Mouse (Mus musculus) forebrain, embryonic 15.5 days (tissue): Measurements from ENCODE around the gene Brd2. TPM values are rescaled to one million over a fixed set of nuclear protein-coding genes. Genes with fewer than 3 reads are reported as not detected.

Source experiments
- ATAC-seq: fragments of 200-750 bp; cut with Nextera tagmentation; replicated peaks from 2 replicates; pipeline ENCODE4 v1.8.0; 2017; ENCODE audit warnings: mild to moderate bottlenecking, moderate TSS enrichment, moderate library complexity
- H3K27ac ChIP-seq: fragments of 300-500 bp; sonication (generic); replicated peaks from 2 replicates; pipeline ENCODE4 v1.5.1; 2015; ENCODE audit warnings: mild to moderate bottlenecking, inconsistent platforms
- H3K27me3 ChIP-seq: fragments of 300-500 bp; sonication (generic); 2 replicates; pipeline ENCODE4 v1.6.1; 2015; ENCODE audit warnings: inconsistent platforms
- H3K36me3 ChIP-seq: fragments of 300-500 bp; sonication (generic); 2 replicates; pipeline ENCODE4 v1.6.1; 2015; ENCODE audit warnings: mild to moderate bottlenecking, inconsistent platforms
- H3K4me1 ChIP-seq: fragments of 300-500 bp; sonication (generic); 2 replicates; pipeline ENCODE4 v1.6.1; 2015; ENCODE audit warnings: inconsistent platforms
- H3K4me2 ChIP-seq: fragments of 300-500 bp; sonication (generic); replicated peaks from 2 replicates; pipeline ENCODE4 v1.6.1; 2015; ENCODE audit warnings: mild to moderate bottlenecking, inconsistent platforms
- H3K4me3 ChIP-seq: fragments of 300-500 bp; sonication (generic); 2 replicates; pipeline ENCODE4 v1.5.1; 2015; ENCODE audit warnings: mild to moderate bottlenecking, inconsistent platforms
- H3K9ac ChIP-seq: fragments of 300-500 bp; sonication (generic); replicated peaks from 2 replicates; pipeline ENCODE4 v1.6.1; 2015; ENCODE audit warnings: mild to moderate bottlenecking, inconsistent platforms
- H3K9me3 ChIP-seq: fragments of 300-500 bp; sonication (generic); 2 replicates; pipeline ENCODE4 v1.6.1; 2016; ENCODE audit warnings: inconsistent platforms
- WGBS: fragments of 180-500 bp; shearing (Covaris S2); methylation state at CpG from one replicate; pipeline ENCODE4 v1.1.7; 2015; ENCODE audit warnings: mixed read lengths; 5-methylcytosine and 5-hydroxymethylcytosine counted together
- polyA plus RNA-seq: library from polyadenylated mRNA; unstranded; fragments of >200 nt; fragmentation: Nextera tagmentation; extraction: Ambion mirVana; gene quantifications from 2 replicates; pipeline ENCODE4 v1.2.1, GENCODE M21; 2015

Brd2 gene
- polyA plus RNA-seq, 1 experiment from 2014 or later: 133 TPM

GRCm38 (mm10) chr17:34119249-34120179 lies 2.9 kb downstream of the Brd2 start, which contains the start of gene H2-DMa:
H2-DMa (plus strand) TSS chr17:34119541.
- Histone ChIP-seq H3K9me3 (no peaks in the 10 kb centered on the region), H3K36me3 (peaks cover 20% of the 10 kb centered on the region), H3K27me3 (no peaks in the 10 kb centered on the region), H3K4me3 (peak within 1 kb of the TSS; percentile 90), H3K9ac (peak within 1 kb of the TSS; percentile 98), H3K27ac (peak within 1 kb of the TSS; percentile 100), H3K4me1 (peaks cover 37% of the 10 kb centered on the region), H3K4me2 (peak within 1 kb of the TSS; percentile 80)
- WGBS: under 1% methylated on average over 95 of the region's 96 CpGs
- ATAC-seq: peak; percentile 79

GRCm38 (mm10) chr17:34118873-34119248 lies 3.6 kb downstream of the Brd2 start:
- Histone ChIP-seq H3K4me3 (peak overlapping the region; percentile 90), H3K4me2 (peak overlapping the region; percentile 80), H3K27me3 (no peaks in the 10 kb centered on the region), H3K9ac (peak overlapping the region; percentile 73), H3K27ac (peak overlapping the region; percentile 100), H3K36me3 (peaks cover 26% of the 10 kb centered on the region), H3K4me1 (peaks cover 32% of the 10 kb centered on the region), H3K9me3 (no peaks in the 10 kb centered on the region)
- WGBS: 0% methylated on average over 38 of the region's 38 CpGs
- no peak; the same call in 1 of the 2 replicates for ATAC-seq

GRCm38 (mm10) chr17:34118113-34118872 lies 4.1 kb downstream of the Brd2 start:
- H3K27me3 ChIP-seq: no peaks in the 10 kb centered on the region
- H3K27ac ChIP-seq: peak overlapping the region; percentile 100
- H3K4me2 ChIP-seq: peak overlapping the region; percentile 80
- H3K4me3 ChIP-seq: peak overlapping the region; percentile 90
- peaks cover 26% of the 10 kb centered on the region for H3K4me1 ChIP-seq
- H3K9ac ChIP-seq: peak overlapping the region; percentile 73
- under 1% methylated on average over 57 of the region's 67 CpGs for WGBS
- H3K36me3 ChIP-seq: peaks cover 32% of the 10 kb centered on the region
- ATAC-seq: no peak
- no peaks in the 10 kb centered on the region for H3K9me3 ChIP-seq

GRCm38 (mm10) chr17:34117421-34118112 lies 4.9 kb downstream of the Brd2 start:
- H3K9ac ChIP-seq: peak overlapping the region; percentile 73
- H3K9me3 ChIP-seq: no peaks in the 10 kb centered on the region
- peaks cover 23% of the 10 kb centered on the region for H3K4me1 ChIP-seq
- peak overlapping the region; percentile 100; the same call in 1 of the 2 replicates for H3K27ac ChIP-seq
- no peak for ATAC-seq
- no peaks in the 10 kb centered on the region for H3K27me3 ChIP-seq
- whole genome bisulfite sequencing: under 1% methylated on average over 5 of the region's 5 CpGs
- H3K4me2 ChIP-seq: peak overlapping the region; percentile 80
- H3K36me3 ChIP-seq: peaks cover 39% of the 10 kb centered on the region
- peak overlapping the region; percentile 90 for H3K4me3 ChIP-seq

GRCm38 (mm10) chr17:34116736-34117370 lies 5.6 kb downstream of the Brd2 start:
- Histone ChIP-seq H3K27ac (no peak overlapping the region), H3K36me3 (peaks cover 46% of the 10 kb centered on the region), H3K4me2 (peak overlapping the region; percentile 80), H3K4me3 (peak overlapping the region; percentile 90), H3K9ac (peak overlapping the region; percentile 41), H3K9me3 (no peaks in the 10 kb centered on the region), H3K4me1 (peaks cover 23% of the 10 kb centered on the region), H3K27me3 (no peaks in the 10 kb centered on the region)
- 26% methylated on average over 7 of the region's 7 CpGs for WGBS
- ATAC-seq: no peak

DNA sequence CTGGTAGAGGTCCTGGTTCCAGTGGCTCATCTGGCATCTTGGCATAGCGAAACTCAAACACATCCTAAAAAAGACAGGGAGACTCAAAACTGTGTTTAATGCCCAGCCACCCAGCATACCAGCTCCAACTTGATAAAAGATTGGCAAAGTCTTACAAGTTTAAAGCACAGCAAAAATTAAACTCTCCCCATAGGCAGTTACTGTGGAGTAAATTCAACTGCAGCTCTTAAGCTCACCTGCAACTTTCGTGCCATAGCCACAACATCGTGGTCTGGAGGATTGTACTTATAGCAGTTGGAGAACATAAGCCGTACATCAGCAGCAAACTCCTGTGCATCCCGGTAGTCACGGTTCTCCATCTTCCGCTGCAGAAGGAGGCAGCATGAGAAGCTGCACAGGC lies 8.3 kb downstream of the Brd2 start:
- Histone ChIP-seq H3K9ac (no peak overlapping the region), H3K4me3 (no peak overlapping the region), H3K27me3 (no peaks in the 10 kb centered on the region), H3K27ac (no peak overlapping the region), H3K9me3 (no peaks in the 10 kb centered on the region), H3K36me3 (peaks cover 69% of the 10 kb centered on the region), H3K4me1 (peaks cover 34% of the 10 kb centered on the region), H3K4me2 (no peak overlapping the region)
- 90% methylated on average over 7 of the region's 7 CpGs for WGBS
- no peak for ATAC-seq

- Histone ChIP-seq H3K27me3 (no peaks in the 10 kb centered on the region), H3K9ac (no peak overlapping the region), H3K27ac (peak overlapping the region; percentile 49), H3K4me2 (no peak overlapping the region), H3K4me3 (no peak overlapping the region), H3K4me1 (peaks cover 11% of the 10 kb centered on the region), H3K36me3 (peaks cover 59% of the 10 kb centered on the region), H3K9me3 (no peaks in the 10 kb centered on the region)
- WGBS: 54% methylated on average over 8 of the region's 8 CpGs
- ATAC-seq: no peak
Observed at GRCm38 (mm10) chr17:34110309-34110708, 12.1 kb downstream of the Brd2 start.

GRCm38 (mm10) chr17:34109806-34110195 lies 12.6 kb downstream of the Brd2 start:
- no peak overlapping the region for H3K4me2 ChIP-seq
- peak; percentile 21; the same call in 1 of the 2 replicates for ATAC-seq
- H3K4me1 ChIP-seq: peaks cover 11% of the 10 kb centered on the region
- WGBS: 69% methylated on average over 3 of the region's 3 CpGs
- no peak overlapping the region for H3K4me3 ChIP-seq
- H3K36me3 ChIP-seq: peaks cover 54% of the 10 kb centered on the region
- H3K9me3 ChIP-seq: no peaks in the 10 kb centered on the region
- H3K27me3 ChIP-seq: no peaks in the 10 kb centered on the region
- H3K9ac ChIP-seq: no peak overlapping the region
- H3K27ac ChIP-seq: peak overlapping the region; percentile 49

- no peak overlapping the region for H3K4me3 ChIP-seq
- H3K27ac ChIP-seq: peak overlapping the region; percentile 49
- 77% methylated on average over 14 of the region's 14 CpGs for WGBS
- no peak overlapping the region for H3K9ac ChIP-seq
- no peaks in the 10 kb centered on the region for H3K27me3 ChIP-seq
- H3K9me3 ChIP-seq: no peaks in the 10 kb centered on the region
- H3K4me2 ChIP-seq: no peak overlapping the region
- H3K36me3 ChIP-seq: peaks cover 49% of the 10 kb centered on the region
- ATAC-seq: no peak
- peaks cover 11% of the 10 kb centered on the region for H3K4me1 ChIP-seq
Observed at GRCm38 (mm10) chr17:34109038-34109805, 13.2 kb downstream of the Brd2 start.

DNA sequence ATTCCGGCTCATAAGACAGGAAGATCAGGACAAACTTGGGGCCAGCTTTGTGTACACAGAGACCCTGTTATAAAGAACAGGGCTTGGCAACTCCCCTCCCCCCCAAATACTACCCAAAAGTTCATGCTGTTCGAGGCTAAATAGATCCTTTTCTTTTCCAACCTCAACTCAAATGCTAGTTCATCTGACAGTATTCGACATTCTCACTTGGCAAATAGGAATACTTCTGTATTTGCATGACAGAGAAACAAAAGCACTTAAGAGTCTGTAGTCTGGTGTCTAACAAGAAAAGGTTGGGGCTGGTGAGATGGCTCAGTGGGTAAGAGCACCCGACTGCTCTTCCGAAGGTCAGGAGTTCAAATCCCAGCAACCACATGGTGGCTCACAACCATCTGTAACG lies 14.0 kb downstream of the Brd2 start:
- Histone ChIP-seq H3K9me3 (no peaks in the 10 kb centered on the region), H3K27me3 (no peaks in the 10 kb centered on the region), H3K27ac (no peak overlapping the region), H3K4me3 (no peak overlapping the region), H3K4me2 (no peak overlapping the region), H3K9ac (no peak overlapping the region), H3K36me3 (peaks cover 41% of the 10 kb centered on the region), H3K4me1 (peaks cover 11% of the 10 kb centered on the region)
- ATAC-seq: no peak
- 71% methylated on average over 5 of the region's 6 CpGs for WGBS
